Mouse (Mus musculus) heart, embryonic 14.5 days (tissue): Measurements from ENCODE around the gene Fam155a. TPM values are rescaled to one million over a fixed set of nuclear protein-coding genes. Genes with fewer than 3 reads are reported as not detected.

Experiments used
- ATAC-seq: fragments of 200-750 bp; cut with Nextera tagmentation; 2 replicates; pipeline ENCODE4 v1.8.0; 2017; ENCODE audit warnings: low read depth, moderate TSS enrichment; ENCODE audit not compliant: insufficient number of reproducible peaks, insufficient read depth, low FRiP score
- H3K27ac ChIP-seq, 2 experiments: fragments of 200-500 bp in 1 of 2; fragments of 300-500 bp in 1 of 2; sonication (generic) in 1 of 2; replicated peaks in 1 of 2; 2 replicates each; pipeline ENCODE4 v1.5.1; 2012 to 2014; ENCODE audit warnings: low read depth in 2 of 2, low read length in 2 of 2, control low read depth in 1 of 2, mild to moderate bottlenecking in 1 of 2, mixed read lengths in 1 of 2; ENCODE audit not compliant: control insufficient read depth in 1 of 2, insufficient read depth in 1 of 2
- H3K27me3 ChIP-seq: fragments of 300-500 bp; sonication (generic); 2 replicates; pipeline ENCODE4 v1.6.1; 2014; ENCODE audit warnings: mild to moderate bottlenecking, low read length, control low read depth; ENCODE audit not compliant: control insufficient read depth, insufficient read depth
- H3K36me3 ChIP-seq: fragments of 300-500 bp; sonication (generic); 2 replicates; pipeline ENCODE4 v1.6.1; 2014; ENCODE audit warnings: mild to moderate bottlenecking, control low read depth, low read length, mixed read lengths; ENCODE audit not compliant: control insufficient read depth, insufficient read depth
- H3K4me1 ChIP-seq, 2 experiments: fragments of 200-500 bp in 1 of 2; fragments of 300-500 bp in 1 of 2; sonication (generic) in 1 of 2; 2 replicates each; pipeline ENCODE4 v1.6.1; 2012 to 2014; ENCODE audit warnings: low read length in 2 of 2, control low read depth in 1 of 2, mixed read lengths in 1 of 2; ENCODE audit not compliant: control insufficient read depth in 2 of 2, insufficient read depth in 2 of 2
- H3K4me2 ChIP-seq: fragments of 300-500 bp; sonication (generic); 2 replicates; pipeline ENCODE4 v1.6.1; 2014; ENCODE audit warnings: mild to moderate bottlenecking, low read length
- H3K4me3 ChIP-seq, 2 experiments: fragments of 200-500 bp in 1 of 2; fragments of 300-500 bp in 1 of 2; sonication (generic) in 1 of 2; 2 replicates each; pipeline ENCODE4 v1.5.1; 2012 to 2014; ENCODE audit warnings: low read length in 2 of 2, mild to moderate bottlenecking in 2 of 2, control low read depth in 1 of 2, low read depth in 1 of 2, moderate library complexity in 1 of 2; ENCODE audit not compliant: control insufficient read depth in 1 of 2, insufficient read depth in 1 of 2
- H3K9ac ChIP-seq: fragments of 300-500 bp; sonication (generic); 2 replicates; pipeline ENCODE4 v1.6.1; 2014; ENCODE audit warnings: mild to moderate bottlenecking, low read length
- H3K9me3 ChIP-seq: fragments of 300-500 bp; sonication (generic); 2 replicates; pipeline ENCODE4 v1.6.1; 2016; ENCODE audit warnings: low read length, control low read depth; ENCODE audit not compliant: control insufficient read depth
- WGBS: fragments of 180-500 bp; shearing (Covaris S2); extraction: QIAGEN DNeasy Blood & Tissue Kit; methylation state at CpG from one replicate; pipeline ENCODE4 v1.1.7; 2014; 5-methylcytosine and 5-hydroxymethylcytosine counted together
- polyA plus RNA-seq: library from polyadenylated mRNA; unstranded; fragments of >200 nt; fragmentation: Nextera tagmentation; extraction: Ambion mirVana; gene quantifications from 2 replicates; pipeline ENCODE4 v1.2.1, GENCODE M21; 2014

The Fam155a gene
- polyA plus RNA-seq, 1 experiment from 2014 or later, result 0.16 TPM

DNA sequence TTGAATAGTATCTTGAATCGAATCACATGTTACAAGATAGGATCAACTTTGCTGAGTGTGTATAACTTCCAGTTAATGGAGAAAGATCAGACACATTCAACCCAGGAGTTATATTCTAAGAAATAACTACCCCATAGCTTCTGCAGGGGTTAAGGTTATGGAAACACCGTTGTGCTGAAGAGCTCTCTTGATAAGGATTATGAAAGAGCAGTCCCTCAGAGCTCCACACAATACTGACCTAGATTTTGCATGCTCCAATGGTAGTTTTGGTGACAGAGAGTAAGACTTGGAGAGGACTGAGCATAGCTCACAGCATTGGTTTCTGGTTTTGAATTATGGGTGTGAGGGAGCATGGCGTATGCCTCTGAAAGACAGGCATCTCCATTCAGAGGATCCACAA, 579.3 kb downstream of the Fam155a start:
- H3K36me3 ChIP-seq, result no peaks in the 10 kb centered on the region
- H3K27ac ChIP-seq, result no peak overlapping the region
- 61% methylated on average over 3 of the region's 3 CpGs for WGBS
- H3K4me3 ChIP-seq, result no peak overlapping the region
- no peak overlapping the region for H3K9ac ChIP-seq
- no peak for ATAC-seq
- H3K4me2 ChIP-seq, result no peak overlapping the region
- no peaks in the 10 kb centered on the region for H3K27me3 ChIP-seq
- no peaks in the 10 kb centered on the region for H3K9me3 ChIP-seq
- no peaks in the 10 kb centered on the region for H3K4me1 ChIP-seq

DNA sequence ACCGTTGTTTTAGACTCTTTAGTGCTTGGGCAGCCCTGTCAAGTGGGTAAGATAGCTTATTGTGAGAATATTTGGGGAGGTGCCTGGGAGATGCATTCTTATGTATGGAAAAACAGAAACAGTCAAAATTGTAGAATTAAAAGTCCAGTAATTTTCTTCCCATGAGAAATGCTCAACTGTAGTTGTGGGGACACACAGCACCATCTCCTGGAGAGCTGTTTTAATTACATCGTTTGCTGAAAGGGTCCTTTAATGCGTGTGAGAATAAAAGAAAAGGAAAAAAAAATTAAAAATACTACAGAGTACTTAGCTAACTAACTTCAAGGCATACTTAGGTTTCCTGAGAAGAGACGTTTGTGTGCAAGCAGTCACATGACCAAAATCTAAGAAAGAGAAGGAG, 582.3 kb downstream of the Fam155a start:
- WGBS, result 40% methylated on average over 4 of the region's 4 CpGs
- H3K4me2 ChIP-seq, result no peak overlapping the region
- no peaks in the 10 kb centered on the region for H3K4me1 ChIP-seq
- H3K27ac ChIP-seq, result no peak overlapping the region
- ATAC-seq, result no peak
- H3K4me3 ChIP-seq, result no peak overlapping the region
- H3K27me3 ChIP-seq, result no peaks in the 10 kb centered on the region
- H3K9ac ChIP-seq, result no peak overlapping the region
- no peaks in the 10 kb centered on the region for H3K9me3 ChIP-seq
- H3K36me3 ChIP-seq, result no peaks in the 10 kb centered on the region

DNA sequence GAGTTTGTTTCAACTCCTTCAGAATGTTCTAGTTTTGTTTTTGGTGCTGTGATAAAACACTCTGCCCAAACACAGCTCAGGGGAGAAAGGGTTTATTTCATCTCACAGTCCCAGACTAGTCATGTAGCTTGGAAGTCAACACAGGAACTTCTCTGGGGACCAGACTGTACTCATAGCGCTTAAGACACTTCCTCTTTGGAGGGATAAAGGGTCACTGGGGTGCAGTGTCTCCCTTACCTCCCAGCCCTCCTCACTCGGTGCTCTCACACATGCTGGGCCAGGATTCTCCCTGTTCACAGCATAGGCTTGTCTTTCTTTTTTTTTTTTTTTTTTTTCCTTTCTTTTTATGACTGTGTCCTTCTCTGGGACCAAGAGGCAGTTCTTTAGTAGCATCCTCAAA, 585.8 kb downstream of the Fam155a start:
- H3K9me3 ChIP-seq, result no peaks in the 10 kb centered on the region
- no peaks in the 10 kb centered on the region for H3K36me3 ChIP-seq
- WGBS, result 48% methylated on average over 2 of the region's 2 CpGs
- no peak overlapping the region for H3K9ac ChIP-seq
- no peak overlapping the region for H3K4me3 ChIP-seq
- no peaks in the 10 kb centered on the region for H3K27me3 ChIP-seq
- H3K4me1 ChIP-seq, result no peaks in the 10 kb centered on the region
- ATAC-seq, result no peak
- no peak overlapping the region for H3K4me2 ChIP-seq
- no peak overlapping the region for H3K27ac ChIP-seq

DNA sequence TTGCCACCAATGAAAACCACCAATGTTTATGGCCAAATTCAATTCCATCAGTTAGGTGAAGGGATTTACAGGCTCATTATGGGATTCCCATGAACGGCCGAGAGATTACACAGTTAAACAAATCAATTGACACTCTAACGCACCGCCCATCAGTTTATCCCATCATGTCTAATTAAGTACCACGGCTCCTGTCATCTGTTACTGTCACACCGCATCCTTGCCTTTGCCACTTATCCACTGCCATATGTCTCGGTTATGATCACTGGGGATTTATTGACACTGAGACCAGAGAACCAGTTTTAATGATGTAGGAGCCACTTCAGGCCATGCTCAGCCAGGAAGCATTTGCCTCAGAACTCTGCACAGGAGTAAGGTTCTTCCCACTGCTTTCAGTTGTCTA, 588.5 kb downstream of the Fam155a start:
- no peaks in the 10 kb centered on the region for H3K9me3 ChIP-seq
- no peaks in the 10 kb centered on the region for H3K4me1 ChIP-seq
- 90% methylated on average over 7 of the region's 7 CpGs for WGBS
- H3K4me3 ChIP-seq, result no peak overlapping the region
- no peaks in the 10 kb centered on the region for H3K36me3 ChIP-seq
- H3K4me2 ChIP-seq, result no peak overlapping the region
- no peaks in the 10 kb centered on the region for H3K27me3 ChIP-seq
- ATAC-seq, result no peak
- H3K27ac ChIP-seq, result no peak overlapping the region
- no peak overlapping the region for H3K9ac ChIP-seq

DNA sequence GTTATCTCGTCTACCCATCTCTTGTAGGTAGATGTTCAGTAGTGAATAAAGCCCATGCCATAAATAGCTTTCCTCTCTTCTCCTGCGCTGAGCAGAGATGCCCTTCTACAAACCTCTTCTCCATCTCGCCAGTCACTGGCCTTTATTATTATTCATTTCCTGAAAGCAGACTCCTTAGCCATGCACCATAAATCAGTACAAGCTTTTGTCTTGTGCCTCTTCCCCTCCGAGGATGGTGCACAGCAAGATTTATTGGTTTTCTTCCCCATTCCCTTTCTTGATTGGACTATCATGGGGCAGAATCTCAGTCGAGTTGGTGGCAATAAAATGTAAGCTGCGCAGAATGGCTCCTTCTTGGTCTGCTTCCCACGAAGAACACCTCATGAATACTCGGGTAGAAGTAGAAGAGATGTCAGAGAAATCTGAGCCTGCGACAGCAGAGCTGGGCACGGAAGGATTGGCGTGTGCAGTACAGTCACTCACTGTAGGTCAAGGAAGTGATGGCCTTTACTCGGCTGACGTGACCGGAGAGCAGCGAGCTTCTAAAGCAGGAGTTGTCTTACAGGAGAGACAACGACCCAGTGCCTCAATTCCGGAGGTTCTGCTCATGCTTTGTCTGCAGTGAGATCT, 590.2 kb downstream of the Fam155a start:
- no peak for ATAC-seq
- Histone ChIP-seq H3K9ac (no peak overlapping the region), H3K27ac (no peak overlapping the region), H3K4me2 (no peak overlapping the region), H3K4me1 (no peaks in the 10 kb centered on the region), H3K9me3 (no peaks in the 10 kb centered on the region), H3K27me3 (no peaks in the 10 kb centered on the region), H3K4me3 (no peak overlapping the region), H3K36me3 (no peaks in the 10 kb centered on the region)
- WGBS, result 85% methylated on average over 17 of the region's 17 CpGs

DNA sequence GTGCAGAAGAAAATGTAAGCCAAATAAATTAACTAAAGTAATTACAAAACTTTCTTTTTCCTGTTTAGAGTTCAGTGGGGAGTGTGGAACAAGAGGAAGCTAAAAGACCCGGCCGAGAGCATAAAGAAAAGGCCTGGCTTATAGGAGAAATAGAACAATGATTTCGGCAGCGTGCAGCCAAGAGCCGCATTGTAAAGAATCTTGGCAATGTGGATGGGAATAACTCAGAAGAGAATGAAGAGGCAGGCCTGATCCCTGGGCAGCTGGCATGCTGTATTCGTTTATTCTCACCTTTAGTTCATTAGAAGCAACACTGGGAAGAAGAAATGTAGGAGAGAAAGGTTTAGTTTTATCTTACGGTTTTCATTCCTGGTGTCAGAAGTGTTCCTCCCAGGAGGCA, 594.0 kb downstream of the Fam155a start:
- 66% methylated on average over 7 of the region's 7 CpGs for WGBS
- Histone ChIP-seq H3K27ac (no peak overlapping the region), H3K4me1 (no peaks in the 10 kb centered on the region; a peak in 1 of 4 replicates), H3K4me2 (no peak overlapping the region), H3K4me3 (no peak overlapping the region), H3K9me3 (no peaks in the 10 kb centered on the region), H3K9ac (no peak overlapping the region), H3K36me3 (no peaks in the 10 kb centered on the region), H3K27me3 (no peaks in the 10 kb centered on the region)
- no peak for ATAC-seq

DNA sequence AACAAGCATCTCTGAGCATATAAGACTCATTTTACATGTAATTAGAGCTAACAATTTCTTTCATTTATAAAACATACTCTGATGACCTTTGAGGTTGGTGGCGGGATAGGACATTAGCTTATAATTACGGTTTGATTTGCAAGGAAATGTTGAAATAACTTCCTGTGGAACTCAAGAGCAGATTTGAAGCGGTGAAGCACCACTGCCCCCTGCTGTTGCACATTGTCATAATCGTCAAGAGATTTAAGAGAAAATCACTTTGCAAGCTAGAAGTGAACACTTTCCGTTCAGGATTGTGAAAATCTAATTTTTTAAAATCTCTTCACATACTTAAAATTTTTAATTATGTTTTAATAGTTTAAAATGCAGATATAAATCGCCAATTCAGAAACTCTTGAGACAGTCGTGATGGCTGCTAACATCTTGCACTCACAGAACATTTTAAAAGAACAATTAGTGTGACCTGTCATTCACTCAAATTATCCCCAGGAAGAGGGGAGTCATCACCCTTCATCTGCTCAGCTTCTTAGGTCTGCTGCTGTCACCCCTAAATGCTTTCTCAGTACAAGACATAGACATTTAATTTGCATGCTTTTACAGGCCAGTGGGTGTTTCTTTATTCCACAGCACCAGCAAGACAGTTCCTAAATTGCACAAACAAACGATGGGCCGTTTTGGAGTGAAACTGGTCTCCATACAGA, 595.9 kb downstream of the Fam155a start:
- Histone ChIP-seq H3K9ac (no peak overlapping the region), H3K4me2 (no peak overlapping the region), H3K27me3 (no peaks in the 10 kb centered on the region), H3K27ac (no peak overlapping the region), H3K9me3 (no peaks in the 10 kb centered on the region), H3K36me3 (no peaks in the 10 kb centered on the region), H3K4me3 (no peak overlapping the region), H3K4me1 (no peaks in the 10 kb centered on the region; a peak in 1 of 4 replicates)
- no peak for ATAC-seq
- WGBS, result 23% methylated on average over 9 of the region's 9 CpGs

DNA sequence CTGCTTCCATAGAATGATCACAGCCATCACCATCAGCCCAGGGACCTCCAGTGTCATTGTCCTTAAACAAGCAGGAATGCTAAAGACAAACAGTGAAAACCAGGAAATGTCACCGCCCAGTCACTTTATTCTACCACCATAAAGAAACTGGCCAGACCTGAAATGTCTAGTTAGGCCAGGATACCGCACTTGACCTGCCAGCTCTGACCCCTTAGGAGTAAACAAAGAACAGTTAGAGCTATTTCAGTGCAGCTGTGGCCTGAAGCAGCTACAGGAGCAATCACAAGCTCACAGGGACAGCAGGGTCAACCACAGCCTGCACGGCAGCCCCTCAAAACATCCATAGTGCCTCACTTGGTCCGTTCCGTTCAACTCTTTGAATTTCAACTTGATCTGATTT, 599.1 kb downstream of the Fam155a start:
- no peaks in the 10 kb centered on the region; a peak in 1 of 4 replicates for H3K4me1 ChIP-seq
- H3K9me3 ChIP-seq, result no peaks in the 10 kb centered on the region
- ATAC-seq, result no peak
- H3K27me3 ChIP-seq, result no peaks in the 10 kb centered on the region
- WGBS, result 72% methylated on average over 5 of the region's 5 CpGs
- no peak overlapping the region for H3K4me3 ChIP-seq
- no peaks in the 10 kb centered on the region for H3K36me3 ChIP-seq
- H3K4me2 ChIP-seq, result no peak overlapping the region
- no peak overlapping the region for H3K9ac ChIP-seq
- H3K27ac ChIP-seq, result no peak overlapping the region
